Mouse (Mus musculus) intestine, embryonic 15.5 days (tissue): Measurements from ENCODE around the gene Ddx19b. TPM values are rescaled to one million over a fixed set of nuclear protein-coding genes. Genes with fewer than 3 reads are reported as not detected.
"Not testable (repeated sequence)": the region's sequence is repeated elsewhere in the genome, so short reads cannot be mapped to it uniquely, and the experiment has no call there.

Experiments
- ATAC-seq: fragments of 200-750 bp; cut with Nextera tagmentation; 2 replicates; pipeline ENCODE4 v1.8.0; 2017; ENCODE audit warnings: moderate TSS enrichment, moderate library complexity
- H3K27ac ChIP-seq: fragments of 300-500 bp; sonication (generic); 2 replicates; pipeline ENCODE4 v1.5.1; 2015; ENCODE audit warnings: mild to moderate bottlenecking, inconsistent platforms
- H3K27me3 ChIP-seq: fragments of 300-500 bp; sonication (generic); replicated peaks from 2 replicates; pipeline ENCODE4 v1.6.1; 2015; ENCODE audit warnings: inconsistent platforms
- H3K36me3 ChIP-seq: fragments of 300-500 bp; sonication (generic); 2 replicates; pipeline ENCODE4 v1.6.1; 2015; ENCODE audit warnings: inconsistent platforms
- H3K4me1 ChIP-seq: fragments of 300-500 bp; sonication (generic); replicated peaks from 2 replicates; pipeline ENCODE4 v1.6.1; 2015; ENCODE audit warnings: inconsistent platforms
- H3K4me2 ChIP-seq: fragments of 300-500 bp; sonication (generic); replicated peaks from 2 replicates; pipeline ENCODE4 v1.6.1; 2015; ENCODE audit warnings: mild to moderate bottlenecking, inconsistent platforms
- H3K4me3 ChIP-seq: fragments of 300-500 bp; sonication (generic); replicated peaks from 2 replicates; pipeline ENCODE4 v1.5.1; 2015; ENCODE audit warnings: inconsistent platforms
- H3K9ac ChIP-seq: fragments of 300-500 bp; sonication (generic); 2 replicates; pipeline ENCODE4 v1.6.1; 2015; ENCODE audit warnings: inconsistent platforms
- H3K9me3 ChIP-seq: fragments of 300-500 bp; sonication (generic); 2 replicates; pipeline ENCODE4 v1.6.1; 2016; ENCODE audit warnings: inconsistent platforms
- WGBS: fragments of 180-500 bp; shearing (Covaris S2); methylation state at CpG from one replicate; pipeline ENCODE4 v1.1.7; 2015; 5-methylcytosine and 5-hydroxymethylcytosine counted together
- polyA plus RNA-seq: library from polyadenylated mRNA; unstranded; fragments of >200 nt; fragmentation: Nextera tagmentation; extraction: Ambion mirVana; gene quantifications from 2 replicates; pipeline ENCODE4 v1.2.1, GENCODE M21; 2015

The Ddx19b gene
- polyA plus RNA-seq, 1 experiment from 2014 or later: 7.5 TPM

- H3K9ac ChIP-seq, ATAC-seq, H3K27ac ChIP-seq, H3K4me3 ChIP-seq, H3K27me3 ChIP-seq, H3K9me3 ChIP-seq, H3K4me1 ChIP-seq, H3K4me2 ChIP-seq: not testable (repeated sequence)
- peaks cover 14% of the 10 kb centered on the region for H3K36me3 ChIP-seq
- WGBS: 90% methylated on average over 8 of the region's 8 CpGs
Measured at GRCm38 (mm10) chr8:110976532-110976931, 55.0 kb downstream of the Ddx19b start.

- H3K27ac ChIP-seq: peak overlapping the region; percentile 37; the same call in 1 of the 2 replicates
Measured at GRCm38 (mm10) chr8:110969910-110970770, 61.4 kb downstream of the Ddx19b start.

GRCm38 (mm10) chr8:110967326-110967725, 64.2 kb downstream of the Ddx19b start:
- H3K9ac ChIP-seq: no peak overlapping the region
- H3K4me1 ChIP-seq: peaks cover 19% of the 10 kb centered on the region
- H3K27me3 ChIP-seq: no peaks in the 10 kb centered on the region
- no peak for ATAC-seq
- H3K9me3 ChIP-seq: no peaks in the 10 kb centered on the region
- H3K4me3 ChIP-seq: no peak overlapping the region
- no peak overlapping the region for H3K27ac ChIP-seq
- H3K4me2 ChIP-seq: no peak overlapping the region
- 0 out of 2 replicates have a peak, but pooled peaks cover 3% of the 10 kb centered on the region for H3K36me3 ChIP-seq
- 82% methylated on average over 9 of the region's 9 CpGs for WGBS

More at GRCm38 (mm10) chr8:110969910-110970770, 61.4 kb downstream of the Ddx19b start:
- Histone ChIP-seq H3K36me3 (0 out of 2 replicates have a peak, but pooled peaks cover 3% of the 10 kb centered on the region), H3K4me2 (peak overlapping the region; percentile 77), H3K27me3 (no peaks in the 10 kb centered on the region), H3K4me3 (peak overlapping the region; percentile 44), H3K9me3 (no peaks in the 10 kb centered on the region), H3K4me1 (peaks cover 15% of the 10 kb centered on the region), H3K9ac (peak overlapping the region; percentile 55)
- WGBS: 10% methylated on average over 45 of the region's 45 CpGs
- ATAC-seq: peak; percentile 97

GRCm38 (mm10) chr8:110966586-110966985, 65.0 kb downstream of the Ddx19b start:
- Histone ChIP-seq H3K27ac (no peak overlapping the region), H3K4me3 (no peak overlapping the region), H3K4me1 (peaks cover 19% of the 10 kb centered on the region), H3K27me3 (no peaks in the 10 kb centered on the region), H3K4me2 (no peak overlapping the region), H3K36me3 (0 out of 2 replicates have a peak, but pooled peaks cover 3% of the 10 kb centered on the region), H3K9ac (no peak overlapping the region), H3K9me3 (no peaks in the 10 kb centered on the region)
- ATAC-seq: no peak
- 77% methylated on average over 8 of the region's 8 CpGs for WGBS

- H3K4me1 ChIP-seq: peaks cover 12% of the 10 kb centered on the region
- WGBS: 44% methylated on average over 7 of the region's 7 CpGs
- no peaks in the 10 kb centered on the region for H3K9me3 ChIP-seq
- 0 out of 2 replicates have a peak, but pooled peaks cover 3% of the 10 kb centered on the region for H3K36me3 ChIP-seq
- no peak overlapping the region for H3K27ac ChIP-seq
- ATAC-seq: peak; percentile 24; the same call in 1 of the 2 replicates
- H3K9ac ChIP-seq: no peak overlapping the region
- no peak overlapping the region for H3K4me3 ChIP-seq
- no peak overlapping the region for H3K4me2 ChIP-seq
- no peaks in the 10 kb centered on the region for H3K27me3 ChIP-seq
Measured at GRCm38 (mm10) chr8:110965594-110965993, 66.0 kb downstream of the Ddx19b start.

- no peak overlapping the region for H3K4me2 ChIP-seq
- peaks cover 10% of the 10 kb centered on the region for H3K4me1 ChIP-seq
- ATAC-seq: no peak
- H3K4me3 ChIP-seq: no peak overlapping the region
- 0 out of 2 replicates have a peak, but pooled peaks cover 3% of the 10 kb centered on the region for H3K36me3 ChIP-seq
- no peaks in the 10 kb centered on the region for H3K27me3 ChIP-seq
- 70% methylated on average over 7 of the region's 7 CpGs for WGBS
- no peaks in the 10 kb centered on the region for H3K9me3 ChIP-seq
- no peak overlapping the region for H3K27ac ChIP-seq
- no peak overlapping the region for H3K9ac ChIP-seq
Measured at GRCm38 (mm10) chr8:110964666-110965065, 66.9 kb downstream of the Ddx19b start.

- H3K9ac ChIP-seq: no peak overlapping the region
- H3K4me3 ChIP-seq: no peak overlapping the region
- H3K27me3 ChIP-seq: no peaks in the 10 kb centered on the region
- H3K27ac ChIP-seq: no peak overlapping the region
- no peaks in the 10 kb centered on the region for H3K9me3 ChIP-seq
- H3K4me1 ChIP-seq: peaks cover 10% of the 10 kb centered on the region
- H3K4me2 ChIP-seq: no peak overlapping the region
- ATAC-seq: no peak
- WGBS: 92% methylated on average over 2 of the region's 2 CpGs
- H3K36me3 ChIP-seq: peaks cover 3% of the 10 kb centered on the region; the same call in 1 of the 2 replicates
Measured at GRCm38 (mm10) chr8:110963051-110963450, 68.5 kb downstream of the Ddx19b start.

- no peak for ATAC-seq
- WGBS: 94% methylated on average over 6 of the region's 6 CpGs
- H3K9ac ChIP-seq: no peak overlapping the region
- no peaks in the 10 kb centered on the region for H3K27me3 ChIP-seq
- H3K4me1 ChIP-seq: 0 out of 2 replicates have a peak, but pooled peaks cover 1% of the 10 kb centered on the region
- no peak overlapping the region for H3K27ac ChIP-seq
- H3K36me3 ChIP-seq: no peaks in the 10 kb centered on the region; the same call in 1 of the 2 replicates
- no peaks in the 10 kb centered on the region for H3K9me3 ChIP-seq
- no peak overlapping the region for H3K4me2 ChIP-seq
- no peak overlapping the region for H3K4me3 ChIP-seq
Measured at GRCm38 (mm10) chr8:110959906-110960305, 71.6 kb downstream of the Ddx19b start.

GRCm38 (mm10) chr8:110959071-110959780, 72.3 kb downstream of the Ddx19b start:
- no peak overlapping the region for H3K4me2 ChIP-seq
- no peak overlapping the region for H3K27ac ChIP-seq
- no peak overlapping the region for H3K9ac ChIP-seq
- no peaks in the 10 kb centered on the region for H3K27me3 ChIP-seq
- no peaks in the 10 kb centered on the region for H3K9me3 ChIP-seq
- ATAC-seq: no peak
- no peak overlapping the region for H3K4me3 ChIP-seq
- no peaks in the 10 kb centered on the region for H3K4me1 ChIP-seq
- no peaks in the 10 kb centered on the region; the same call in 1 of the 2 replicates for H3K36me3 ChIP-seq
- WGBS: 93% methylated on average over 12 of the region's 12 CpGs

GRCm38 (mm10) chr8:110958553-110958952, 73.0 kb downstream of the Ddx19b start:
- not testable (repeated sequence) for H3K4me1 ChIP-seq, ATAC-seq, H3K27me3 ChIP-seq, H3K9me3 ChIP-seq, H3K27ac ChIP-seq, H3K36me3 ChIP-seq, H3K4me2 ChIP-seq, H3K9ac ChIP-seq, H3K4me3 ChIP-seq
- 92% methylated on average over 7 of the region's 7 CpGs for WGBS

GRCm38 (mm10) chr8:110958135-110958534, 73.4 kb downstream of the Ddx19b start:
- H3K9ac ChIP-seq: no peak overlapping the region
- ATAC-seq: no peak
- no peak overlapping the region for H3K4me2 ChIP-seq
- no peaks in the 10 kb centered on the region for H3K4me1 ChIP-seq
- H3K27ac ChIP-seq: no peak overlapping the region
- H3K27me3 ChIP-seq: no peaks in the 10 kb centered on the region
- 88% methylated on average over 5 of the region's 5 CpGs for WGBS
- H3K9me3 ChIP-seq: no peaks in the 10 kb centered on the region
- no peak overlapping the region for H3K4me3 ChIP-seq
- no peaks in the 10 kb centered on the region; the same call in 1 of the 2 replicates for H3K36me3 ChIP-seq

- Histone ChIP-seq H3K27ac (no peak overlapping the region), H3K36me3 (no peaks in the 10 kb centered on the region; the same call in 1 of the 2 replicates), H3K4me2 (no peak overlapping the region), H3K4me3 (no peak overlapping the region), H3K9ac (no peak overlapping the region), H3K27me3 (no peaks in the 10 kb centered on the region), H3K4me1 (no peaks in the 10 kb centered on the region), H3K9me3 (no peaks in the 10 kb centered on the region)
- 92% methylated on average over 19 of the region's 19 CpGs for WGBS
- no peak for ATAC-seq
Measured at GRCm38 (mm10) chr8:110957471-110957870, 74.1 kb downstream of the Ddx19b start.
